Mouse (Mus musculus): ENCODE results near the gene Map2k3. TPM values are rescaled to one million over a fixed set of nuclear protein-coding genes. Genes with fewer than 3 reads are reported as not detected.

Gene Map2k3
- polyA plus RNA-seq, 1 experiment from 2014 or later: 37.4 TPM

- DNase-seq (ENCODE audit: low spot score, missing footprints): no peak
- Histone ChIP-seq H3K36me3 (ENCODE audit: control insufficient read depth, insufficient read depth, low read length) (no peaks in the 10 kb centered on the region), H3K4me1 (ENCODE audit: control insufficient read depth, insufficient read depth, low read length) (no peaks in the 10 kb centered on the region), H3K27me3 (ENCODE audit: control insufficient read depth, insufficient read depth, low read length) (no peaks in the 10 kb centered on the region), H3K27ac (ENCODE audit: low read depth, low read length) (no peak overlapping the region), H3K4me2 (no peak overlapping the region), H3K9me3 (ENCODE audit: control insufficient read depth, low read length) (no peaks in the 10 kb centered on the region), H3K9ac (ENCODE audit: low read length) (no peak overlapping the region), H3K4me3 (ENCODE audit: low read depth, low read length) (no peak overlapping the region)
- WGBS: 70% methylated on average over 14 of the region's 14 CpGs
- no peak for ATAC-seq (ENCODE audit: low FRiP score)
These were observed 50.1 kb downstream of the Map2k3 start for GRCm38 (mm10) chr11:60981693-60982486.

- DNase-seq (ENCODE audit: low spot score, missing footprints) (no peak), ATAC-seq (ENCODE audit: low FRiP score) (no peak)
- 73% methylated on average over 13 of the region's 13 CpGs for WGBS
- H3K4me2 ChIP-seq: no peak overlapping the region
- H3K4me3 ChIP-seq (ENCODE audit: low read depth, low read length): no peak overlapping the region
- no peaks in the 10 kb centered on the region for H3K27me3 ChIP-seq (ENCODE audit: control insufficient read depth, insufficient read depth, low read length)
- H3K27ac ChIP-seq (ENCODE audit: low read depth, low read length): no peak overlapping the region
- no peak overlapping the region for H3K9ac ChIP-seq (ENCODE audit: low read length)
- H3K4me1 ChIP-seq (ENCODE audit: control insufficient read depth, insufficient read depth, low read length): no peaks in the 10 kb centered on the region
- H3K9me3 ChIP-seq (ENCODE audit: control insufficient read depth, low read length): no peaks in the 10 kb centered on the region
- H3K36me3 ChIP-seq (ENCODE audit: control insufficient read depth, insufficient read depth, low read length): no peaks in the 10 kb centered on the region
These were observed 53.2 kb downstream of the Map2k3 start for GRCm38 (mm10) chr11:60984912-60985558.

GRCm38 (mm10) chr11:60990428-60990827, 58.6 kb downstream of the Map2k3 start:
- no peak overlapping the region for H3K27ac ChIP-seq (ENCODE audit: low read depth, low read length)

More at GRCm38 (mm10) chr11:60990428-60990827, 58.6 kb downstream of the Map2k3 start:
- H3K4me1 ChIP-seq (ENCODE audit: control insufficient read depth, insufficient read depth, low read length): no peaks in the 10 kb centered on the region
- H3K4me3 ChIP-seq (ENCODE audit: low read depth, low read length): no peak overlapping the region
- H3K36me3 ChIP-seq (ENCODE audit: control insufficient read depth, insufficient read depth, low read length): no peaks in the 10 kb centered on the region
- DNase-seq (ENCODE audit: low spot score, missing footprints): no peak
- ATAC-seq (ENCODE audit: low FRiP score): no peak
- H3K27me3 ChIP-seq (ENCODE audit: control insufficient read depth, insufficient read depth, low read length): no peaks in the 10 kb centered on the region
- no peak overlapping the region for H3K9ac ChIP-seq (ENCODE audit: low read length)
- H3K9me3 ChIP-seq (ENCODE audit: control insufficient read depth, low read length): no peaks in the 10 kb centered on the region
- WGBS: 90% methylated on average over 3 of the region's 3 CpGs
- no peak overlapping the region for H3K4me2 ChIP-seq

Other genes with a start within 250 kb of the Map2k3 start
- 87.8 and 101 TPM in 2 replicates for gene Llgl1, start 232.3 kb upstream of the Map2k3 start, polyA plus RNA-seq (2014; fragmentation: Nextera tagmentation; extraction: Ambion mirVana)
- gene Flii, start 204.8 kb upstream of the Map2k3 start, polyA plus RNA-seq (2014; fragmentation: Nextera tagmentation; extraction: Ambion mirVana): 52.3 and 59.3 TPM in 2 replicates
- 10.2 and 13.6 TPM in 2 replicates for gene Mief2, start 203.6 kb upstream of the Map2k3 start, polyA plus RNA-seq (2014; fragmentation: Nextera tagmentation; extraction: Ambion mirVana)
- gene Top3a, start 154.7 kb upstream of the Map2k3 start, polyA plus RNA-seq (2014; fragmentation: Nextera tagmentation; extraction: Ambion mirVana): 16.0 and 17.4 TPM in 2 replicates
- 9.2 and 10.1 TPM in 2 replicates for gene Smcr8, start 154.5 kb upstream of the Map2k3 start, polyA plus RNA-seq (2014; fragmentation: Nextera tagmentation; extraction: Ambion mirVana)
- 46.2 and 51.7 TPM in 2 replicates for gene Shmt1, start 120.3 kb upstream of the Map2k3 start, polyA plus RNA-seq (2014; fragmentation: Nextera tagmentation; extraction: Ambion mirVana)
- gene Dhrs7b, start 101.4 kb upstream of the Map2k3 start, polyA plus RNA-seq (2014; fragmentation: Nextera tagmentation; extraction: Ambion mirVana): 25.9 and 27.2 TPM in 2 replicates
- 60.2 and 67.2 TPM in 2 replicates for gene Tmem11, start 52.8 kb upstream of the Map2k3 start, polyA plus RNA-seq (2014; fragmentation: Nextera tagmentation; extraction: Ambion mirVana)
- 18.3 and 24.3 TPM in 2 replicates for gene Natd1, start 17.3 kb upstream of the Map2k3 start, polyA plus RNA-seq (2014; fragmentation: Nextera tagmentation; extraction: Ambion mirVana)
- 0.16 and 0.33 TPM in 2 replicates for gene Kcnj12, start 90.5 kb downstream of the Map2k3 start, polyA plus RNA-seq (2014; fragmentation: Nextera tagmentation; extraction: Ambion mirVana)
- gene Tnfrsf13b, start 194.7 kb downstream of the Map2k3 start, polyA plus RNA-seq (2014; fragmentation: Nextera tagmentation; extraction: Ambion mirVana): 1.1 and 1.4 TPM in 2 replicates
- gene Usp22, start 243.0 kb downstream of the Map2k3 start, polyA plus RNA-seq (2014; fragmentation: Nextera tagmentation; extraction: Ambion mirVana): 284 and 292 TPM in 2 replicates